Mouse (Mus musculus) c-Kit-positive CD71-positive TER-119-positive erythroid progenitor cells, embryonic 14.5 days (primary cell): ENCODE measurements around the gene Krr1.
A peak's percentile ranks its signal among the peaks of the same experiment; 100 is the strongest.

ENCODE experiments used
- DNase-seq: peaks from one replicate; pipeline ENCODE4 v3.0.0-alpha.2; 2013; ENCODE audit warnings: low spot score

Krr1 gene

GRCm38 (mm10) chr10:111972542-111973361, at the start of gene Krr1:
TSS of gene Krr1 (plus strand) at chr10:111972664.
- DNase-seq: peak; percentile 89

GRCm38 (mm10) chr10:111923503-111924135, 48.8 kb upstream of the Krr1 start:
- DNase-seq: no peak

GRCm38 (mm10) chr10:111924141-111924540, 48.3 kb upstream of the Krr1 start:
- no peak for DNase-seq

- DNase-seq: no peak
Measured at GRCm38 (mm10) chr10:111924716-111925488, 47.6 kb upstream of the Krr1 start.

GRCm38 (mm10) chr10:111925489-111925860, 47.0 kb upstream of the Krr1 start:
- DNase-seq: peak; percentile 71

- DNase-seq: no peak
Measured at GRCm38 (mm10) chr10:111932621-111933345, 39.7 kb upstream of the Krr1 start.

- no peak for DNase-seq
Measured at GRCm38 (mm10) chr10:111935207-111935606, 37.3 kb upstream of the Krr1 start.

- DNase-seq: no peak
Measured at GRCm38 (mm10) chr10:111936021-111936420, 36.4 kb upstream of the Krr1 start.

- DNase-seq: no peak
Measured at GRCm38 (mm10) chr10:111936491-111937145, 35.8 kb upstream of the Krr1 start.

- no peak for DNase-seq
Measured at GRCm38 (mm10) chr10:111937146-111937534, 35.3 kb upstream of the Krr1 start.

- no peak for DNase-seq
Measured at GRCm38 (mm10) chr10:111943026-111943425, 29.4 kb upstream of the Krr1 start.

GRCm38 (mm10) chr10:111945563-111945962, 26.9 kb upstream of the Krr1 start:
- no peak for DNase-seq

- no peak for DNase-seq
Measured at GRCm38 (mm10) chr10:111948041-111948440, 24.4 kb upstream of the Krr1 start.

GRCm38 (mm10) chr10:111949008-111949407, 23.5 kb upstream of the Krr1 start:
- DNase-seq: no peak

GRCm38 (mm10) chr10:111955836-111956235, 16.6 kb upstream of the Krr1 start:
- no peak for DNase-seq

GRCm38 (mm10) chr10:111957271-111958045, 15.0 kb upstream of the Krr1 start:
- DNase-seq: peak; percentile 62

GRCm38 (mm10) chr10:111958046-111958421, 14.4 kb upstream of the Krr1 start:
- DNase-seq: no peak

GRCm38 (mm10) chr10:111959353-111959752, 13.1 kb upstream of the Krr1 start:
- no peak for DNase-seq

- no peak for DNase-seq
Measured at GRCm38 (mm10) chr10:111960459-111960858, 12.0 kb upstream of the Krr1 start.

GRCm38 (mm10) chr10:111966394-111966793, 6.1 kb upstream of the Krr1 start:
- no peak for DNase-seq

GRCm38 (mm10) chr10:111971929-111972328, 535 bp upstream of the Krr1 start:
- DNase-seq: no peak
